Mouse (Mus musculus): ENCODE measurements around the gene Prkaa2. TPM values are rescaled to one million over a fixed set of nuclear protein-coding genes. Genes with fewer than 3 reads are reported as not detected.
A peak's percentile ranks its signal among the peaks of the same experiment; 100 is the strongest.

The Prkaa2 gene
- polyA plus RNA-seq, 1 experiment from 2014 or later = 2.3 TPM

DNA sequence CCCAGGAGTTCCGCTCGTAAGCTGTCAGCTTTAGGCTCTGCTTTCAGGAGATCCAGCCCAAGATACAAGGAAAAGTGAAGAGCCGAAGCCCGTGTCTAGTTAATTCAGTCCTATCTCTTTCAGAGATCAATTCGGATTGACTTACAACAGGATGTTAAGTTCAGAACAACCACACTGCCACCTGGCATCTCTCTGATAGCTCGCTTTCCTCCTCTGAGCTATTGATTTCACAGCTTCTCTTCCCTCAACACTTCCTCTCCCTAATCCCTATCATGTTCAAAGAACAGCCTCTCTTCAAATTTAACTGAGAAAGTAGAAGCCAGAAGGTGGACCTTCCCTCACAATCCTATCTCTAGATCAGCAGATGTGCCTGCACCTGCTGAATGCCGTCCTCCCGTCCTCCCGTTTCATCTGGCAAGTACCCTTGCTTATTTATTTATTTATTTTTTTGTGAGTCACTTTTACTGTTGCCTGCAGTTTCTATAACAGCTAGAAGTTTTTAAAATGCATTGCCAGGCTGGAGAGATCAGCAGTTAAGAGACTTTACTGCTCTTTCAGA is 22.1 kb upstream of the Prkaa2 start:
- TF ChIP-seq CTCF (IDR thresholded peaks at IDR 0.05) (no peak), EP300 (IDR thresholded peaks at IDR 0.05) (no peak)
- no peaks in the 10 kb centered on the region for H3K36me3 ChIP-seq (ENCODE audit: insufficient read depth, low read length)

GRCm38 (mm10) chr4:105129212-105129611 is 19.5 kb upstream of the Prkaa2 start:
- Histone ChIP-seq H3K36me3 (ENCODE audit: insufficient read depth, low read length) (no peaks in the 10 kb centered on the region), H3K27me3 (replicated peaks; ENCODE audit: insufficient read depth, low read length) (no peaks in the 10 kb centered on the region), H3K4me1 (ENCODE audit: insufficient read depth, low read depth, low read length) (no peaks in the 10 kb centered on the region), H3K9me3 (ENCODE audit: low read length) (no peaks in the 10 kb centered on the region), H3K27ac (ENCODE audit: low read length) (no peak overlapping the region), H3K9ac (replicated peaks; ENCODE audit: low read depth) (no peak overlapping the region), H3K4me2 (replicated peaks; ENCODE audit: low read depth, low read length) (0 out of 2 replicates have a peak overlapping the region, but pooled peaks have one; percentile 9), H3K4me3 (ENCODE audit: low read depth, low read length) (no peak overlapping the region)
- TF ChIP-seq CTCF (IDR thresholded peaks at IDR 0.05) = no peak
- TF ChIP-seq EP300 (IDR thresholded peaks at IDR 0.05) = peak; percentile 72
- peak; percentile 72 for ATAC-seq
- WGBS = 19% methylated on average over 7 of the region's 7 CpGs
- DNase-seq (ENCODE audit: low spot score) = peak; percentile 32

More for the DNA sequence above, 22.1 kb upstream of the Prkaa2 start:
- Histone ChIP-seq H3K4me2 (replicated peaks; ENCODE audit: low read depth, low read length) (no peak overlapping the region), H3K27me3 (replicated peaks; ENCODE audit: insufficient read depth, low read length) (no peaks in the 10 kb centered on the region), H3K9ac (replicated peaks; ENCODE audit: low read depth) (no peak overlapping the region), H3K4me3 (ENCODE audit: low read depth, low read length) (no peak overlapping the region), H3K27ac (ENCODE audit: low read length) (no peak overlapping the region), H3K9me3 (ENCODE audit: low read length) (no peaks in the 10 kb centered on the region), H3K4me1 (ENCODE audit: insufficient read depth, low read depth, low read length) (no peaks in the 10 kb centered on the region)
- ATAC-seq (no peak), DNase-seq (ENCODE audit: low spot score) (no peak)
- 79% methylated on average over 9 of the region's 9 CpGs for WGBS

DNA sequence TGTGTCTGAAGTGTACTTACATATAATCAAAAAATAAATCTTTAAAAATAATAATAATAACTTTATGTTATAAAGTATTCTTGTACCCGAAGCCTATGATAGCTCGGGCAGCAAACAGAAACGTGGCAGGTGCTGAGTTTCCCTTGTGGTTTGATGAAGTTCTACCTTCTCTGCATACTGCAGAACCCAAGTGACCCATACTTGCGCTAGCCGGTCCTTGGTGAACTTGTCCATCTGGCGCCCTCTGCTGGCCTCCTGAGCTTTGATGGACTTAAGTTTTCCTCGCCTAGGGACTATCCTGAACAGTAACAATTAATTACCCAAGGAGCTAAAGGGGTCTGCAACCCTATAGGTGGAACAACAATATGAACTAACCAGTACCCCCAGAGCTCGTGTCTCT is 12.7 kb upstream of the Prkaa2 start:
- ATAC-seq (0 out of 2 replicates have a peak, but pooled peaks have one; percentile 37), DNase-seq (ENCODE audit: low spot score) (peak; percentile 76)
- Histone ChIP-seq H3K27me3 (replicated peaks; ENCODE audit: insufficient read depth, low read length) (no peaks in the 10 kb centered on the region), H3K9ac (replicated peaks; ENCODE audit: low read depth) (no peak overlapping the region), H3K36me3 (ENCODE audit: insufficient read depth, low read length) (no peaks in the 10 kb centered on the region), H3K9me3 (ENCODE audit: low read length) (no peaks in the 10 kb centered on the region), H3K27ac (ENCODE audit: low read length) (no peak overlapping the region), H3K4me3 (ENCODE audit: low read depth, low read length) (no peak overlapping the region), H3K4me2 (replicated peaks; ENCODE audit: low read depth, low read length) (no peak overlapping the region), H3K4me1 (ENCODE audit: insufficient read depth, low read depth, low read length) (no peaks in the 10 kb centered on the region)
- WGBS = 49% methylated on average over 8 of the region's 8 CpGs
- TF ChIP-seq EP300 (IDR thresholded peaks at IDR 0.05) (no peak), CTCF (IDR thresholded peaks at IDR 0.05) (peak; percentile 78)

DNA sequence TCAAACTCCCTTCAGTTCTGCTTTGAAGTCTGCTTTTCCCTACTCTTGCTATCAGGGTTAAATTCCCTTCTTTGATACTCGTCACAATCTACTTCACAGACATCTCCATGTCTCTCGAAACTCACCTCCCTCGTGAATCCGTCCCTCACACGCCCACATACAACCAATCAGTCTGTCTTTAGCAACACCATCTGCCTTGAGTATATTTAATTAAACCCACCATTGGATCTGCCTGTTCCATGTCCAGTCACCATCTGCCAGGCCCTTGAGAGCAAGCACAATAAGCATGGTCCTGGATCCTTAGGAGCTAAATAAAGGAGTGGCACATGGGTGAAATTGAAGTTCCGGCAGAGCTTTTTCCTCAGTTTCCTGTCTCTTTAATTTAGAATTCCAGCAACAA is 11.4 kb upstream of the Prkaa2 start:
- no peaks in the 10 kb centered on the region for H3K4me1 ChIP-seq (ENCODE audit: insufficient read depth, low read depth, low read length)
- no peak overlapping the region for H3K9ac ChIP-seq (replicated peaks; ENCODE audit: low read depth)
- H3K27ac ChIP-seq (ENCODE audit: low read length) = no peak overlapping the region
- no peaks in the 10 kb centered on the region for H3K27me3 ChIP-seq (replicated peaks; ENCODE audit: insufficient read depth, low read length)
- ATAC-seq (no peak), DNase-seq (ENCODE audit: low spot score) (no peak)
- no peaks in the 10 kb centered on the region for H3K36me3 ChIP-seq (ENCODE audit: insufficient read depth, low read length)
- H3K4me2 ChIP-seq (replicated peaks; ENCODE audit: low read depth, low read length) = no peak overlapping the region
- 77% methylated on average over 6 of the region's 6 CpGs for WGBS
- TF ChIP-seq CTCF (IDR thresholded peaks at IDR 0.05) (no peak), EP300 (IDR thresholded peaks at IDR 0.05) (no peak)
- H3K9me3 ChIP-seq (ENCODE audit: low read length) = no peaks in the 10 kb centered on the region
- no peak overlapping the region for H3K4me3 ChIP-seq (ENCODE audit: low read depth, low read length)

GRCm38 (mm10) chr4:105113468-105113867 is 3.8 kb upstream of the Prkaa2 start:
- H3K36me3 ChIP-seq (ENCODE audit: insufficient read depth, low read length) = no peaks in the 10 kb centered on the region
- H3K9ac ChIP-seq (replicated peaks; ENCODE audit: low read depth) = no peak overlapping the region
- no peak overlapping the region for H3K27ac ChIP-seq (ENCODE audit: low read length)
- ATAC-seq = no peak
- no peaks in the 10 kb centered on the region for H3K27me3 ChIP-seq (replicated peaks; ENCODE audit: insufficient read depth, low read length)
- no peaks in the 10 kb centered on the region for H3K4me1 ChIP-seq (ENCODE audit: insufficient read depth, low read depth, low read length)
- no peak overlapping the region for H3K4me3 ChIP-seq (ENCODE audit: low read depth, low read length)
- H3K4me2 ChIP-seq (replicated peaks; ENCODE audit: low read depth, low read length) = no peak overlapping the region
- TF ChIP-seq EP300 (IDR thresholded peaks at IDR 0.05) = no peak
- TF ChIP-seq CTCF (IDR thresholded peaks at IDR 0.05) = no peak
- WGBS = 84% methylated on average over 3 of the region's 3 CpGs
- no peaks in the 10 kb centered on the region for H3K9me3 ChIP-seq (ENCODE audit: low read length)
- no peak for DNase-seq (ENCODE audit: low spot score)

DNA sequence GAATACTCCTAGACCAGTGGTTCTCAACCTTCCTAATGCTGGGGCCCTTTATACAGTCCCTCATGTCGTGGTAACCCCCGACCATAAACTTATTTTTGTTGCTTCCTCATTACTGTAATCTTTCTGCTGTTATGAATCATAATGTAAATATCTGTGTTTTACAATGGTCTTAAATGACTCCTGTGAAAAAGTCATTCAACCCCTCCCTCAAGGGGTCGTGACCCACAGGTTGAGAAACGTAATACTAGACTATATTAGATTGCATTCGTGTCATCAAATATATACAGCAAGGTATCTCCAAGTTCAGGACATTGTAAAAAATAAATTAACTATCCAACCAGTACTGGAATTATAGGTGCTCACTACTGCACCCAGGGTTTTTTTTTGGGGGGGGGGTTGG is 3.4 kb upstream of the Prkaa2 start:
- DNase-seq (ENCODE audit: low spot score) (no peak), ATAC-seq (no peak)
- 77% methylated on average over 5 of the region's 5 CpGs for WGBS

GRCm38 (mm10) chr4:105111770-105112169 is 2.1 kb upstream of the Prkaa2 start:
- ATAC-seq (no peak), DNase-seq (ENCODE audit: low spot score) (no peak)
- no peak overlapping the region for H3K9ac ChIP-seq (replicated peaks; ENCODE audit: low read depth)
- no peaks in the 10 kb centered on the region for H3K9me3 ChIP-seq (ENCODE audit: low read length)
- no peaks in the 10 kb centered on the region for H3K27me3 ChIP-seq (replicated peaks; ENCODE audit: insufficient read depth, low read length)
- no peak overlapping the region for H3K4me2 ChIP-seq (replicated peaks; ENCODE audit: low read depth, low read length)
- 78% methylated on average over 11 of the region's 11 CpGs for WGBS
- TF ChIP-seq CTCF (IDR thresholded peaks at IDR 0.05) = no peak
- no peak for TF ChIP-seq EP300 (IDR thresholded peaks at IDR 0.05)
- H3K27ac ChIP-seq (ENCODE audit: low read length) = no peak overlapping the region
- no peaks in the 10 kb centered on the region for H3K4me1 ChIP-seq (ENCODE audit: insufficient read depth, low read depth, low read length)
- no peak overlapping the region for H3K4me3 ChIP-seq (ENCODE audit: low read depth, low read length)
- H3K36me3 ChIP-seq (ENCODE audit: insufficient read depth, low read length) = no peaks in the 10 kb centered on the region

More for the DNA sequence above, 3.4 kb upstream of the Prkaa2 start:
- Histone ChIP-seq H3K9me3 (ENCODE audit: low read length) (no peaks in the 10 kb centered on the region), H3K4me2 (replicated peaks; ENCODE audit: low read depth, low read length) (no peak overlapping the region), H3K36me3 (ENCODE audit: insufficient read depth, low read length) (no peaks in the 10 kb centered on the region), H3K27ac (ENCODE audit: low read length) (no peak overlapping the region), H3K9ac (replicated peaks; ENCODE audit: low read depth) (no peak overlapping the region), H3K4me3 (ENCODE audit: low read depth, low read length) (no peak overlapping the region), H3K4me1 (ENCODE audit: insufficient read depth, low read depth, low read length) (no peaks in the 10 kb centered on the region), H3K27me3 (replicated peaks; ENCODE audit: insufficient read depth, low read length) (no peaks in the 10 kb centered on the region)
- TF ChIP-seq EP300 (IDR thresholded peaks at IDR 0.05) (no peak), CTCF (IDR thresholded peaks at IDR 0.05) (no peak)
